ENCODE assay signal across 26 mouse cellular contexts in genomic region chr16:19972736-19973350, GRCm38 (mm10). TPM values are rescaled to one million over a fixed set of nuclear protein-coding genes. Genes with fewer than 3 reads are reported as not detected.
DNase-seq lines count a peak whose midpoint lies in the region; ATAC-seq lines count a peak whose summit lies in the region.
"Had no signal": no experiment of that assay in that cellular context is flagged by ENCODE, and none has a peak within 500 bp of the region (broad histone marks: within the 10 kb centered on the region; RNA-seq: fewer than 3 reads in every experiment).

No protein-coding gene starts in this region.

- no peaks in the 10 kb centered on the region for H3K4me1 ChIP-seq in heart, embryonic 11.5 days (ENCODE audit: control insufficient read depth, insufficient read depth, low read length)
- no peaks in the 10 kb centered on the region for H3K4me1 ChIP-seq in midbrain, embryonic 13.5 days (replicated peaks)
- H3K4me1 ChIP-seq: embryonic facial prominence, embryonic 12.5 days; heart, embryonic 15.5 days had no signal

- no peak overlapping the region for H3K9ac ChIP-seq in heart, embryonic 11.5 days (ENCODE audit: low read depth, low read length)
- H3K9ac ChIP-seq in midbrain, embryonic 13.5 days (replicated peaks) = no peak overlapping the region
- H3K9ac ChIP-seq: embryonic facial prominence, embryonic 12.5 days; heart, embryonic 15.5 days; liver, embryonic 13.5 days had no signal

- H3K27ac ChIP-seq in heart, embryonic 11.5 days (ENCODE audit: low read depth, low read length) = no peak overlapping the region
- no peak overlapping the region for H3K27ac ChIP-seq in midbrain, embryonic 13.5 days
- H3K27ac ChIP-seq: embryonic facial prominence, embryonic 12.5 days; heart, embryonic 15.5 days; liver, embryonic 13.5 days had no signal

- no peak overlapping the region for H3K4me2 ChIP-seq in heart, embryonic 11.5 days
- H3K4me2 ChIP-seq in midbrain, embryonic 13.5 days (replicated peaks) = no peak overlapping the region
- H3K4me2 ChIP-seq: embryonic facial prominence, embryonic 12.5 days; heart, embryonic 15.5 days; liver, embryonic 13.5 days had no signal

- no peaks in the 10 kb centered on the region for H3K9me3 ChIP-seq in heart, embryonic 11.5 days (replicated peaks; ENCODE audit: control insufficient read depth, low read length)
- no peaks in the 10 kb centered on the region for H3K9me3 ChIP-seq in midbrain, embryonic 13.5 days
- H3K9me3 ChIP-seq: embryonic facial prominence, embryonic 12.5 days; heart, embryonic 15.5 days; liver, embryonic 13.5 days had no signal

- no peak for ATAC-seq in heart, embryonic 11.5 days (replicated peaks; ENCODE audit: insufficient number of reproducible peaks, low FRiP score, low TSS enrichment)
- 0 out of 2 replicates have a peak, but pooled peaks have one; percentile 7 for ATAC-seq in common myeloid progenitor, adult 5-6 weeks (replicated peaks; ENCODE audit: low read depth, poor library complexity, severe bottlenecking)
- ATAC-seq in midbrain, embryonic 13.5 days = no peak
- ATAC-seq: forebrain, embryonic 14.5 days; hindbrain, embryonic 16.5 days had no signal

- H3K27me3 ChIP-seq in heart, embryonic 11.5 days (ENCODE audit: control insufficient read depth, insufficient read depth, low read length) = no peaks in the 10 kb centered on the region
- H3K27me3 ChIP-seq in midbrain, embryonic 13.5 days = no peaks in the 10 kb centered on the region
- H3K27me3 ChIP-seq: embryonic facial prominence, embryonic 12.5 days; heart, embryonic 15.5 days; liver, embryonic 13.5 days had no signal

- no peaks in the 10 kb centered on the region for H3K36me3 ChIP-seq in heart, embryonic 11.5 days (ENCODE audit: control insufficient read depth, insufficient read depth, low read length)
- H3K36me3 ChIP-seq in midbrain, embryonic 13.5 days = no peaks in the 10 kb centered on the region
- H3K36me3 ChIP-seq: embryonic facial prominence, embryonic 12.5 days; liver, embryonic 13.5 days had no signal

- DNase-seq in heart, adult 11 months = peak; percentile 60
- DNase-seq in layer of hippocampus, adult 9-11 months = peak; percentile 53
- DNase-seq in layer of hippocampus, postnatal 25 days (ENCODE audit: extremely low spot score in 1 of 2, low spot score in 1 of 2) = no peak
- DNase-seq in 416B (ENCODE audit: low read depth) = peak; percentile 21
- no peak for DNase-seq in cerebellum, adult 9-10 months
- DNase-seq: adrenal gland, postnatal 36 days; cerebellum, adult 8-10 months; cerebellum, postnatal 36 days; embryo, embryonic 11 days; gastrocnemius, postnatal 25 days; kidney, postnatal 10 days; layer of hippocampus, postnatal 36 days; left cerebral cortex, postnatal 4 days; liver, embryonic 13.5 days; lung, adult 2 months; lung, postnatal 14 days; midbrain, embryonic 14.5 days; retina, postnatal 1 day; right cerebral cortex, postnatal 14 days had no signal

- H3K4me3 ChIP-seq in heart, embryonic 11.5 days (ENCODE audit: low read depth, low read length) = no peak overlapping the region
- no peak overlapping the region for H3K4me3 ChIP-seq in midbrain, embryonic 13.5 days (replicated peaks)
- H3K4me3 ChIP-seq: embryonic facial prominence, embryonic 12.5 days; heart, embryonic 15.5 days; liver, embryonic 13.5 days had no signal

RNA-seq across cellular contexts. Expression of gene Klhl6, which starts 10.0 kb away (rescaled TPM):
- polyA plus RNA-seq in heart, embryonic 11.5 days (2014; fragmentation: Nextera tagmentation; extraction: Ambion mirVana) = 29.2 and 35.4 TPM in 2 replicates
- 1 to 10 TPM; 1.3 to 1.6 TPM for total RNA-seq in layer of hippocampus, postnatal 25 days (2021)
- total RNA-seq in common myeloid progenitor, adult 5-6 weeks (2017) = 115 and 129 TPM in 2 replicates
- polyA plus RNA-seq in midbrain, embryonic 13.5 days (2015; fragmentation: Nextera tagmentation; extraction: Ambion mirVana) = 4.8 and 5.3 TPM in 2 replicates

Comparison
In these comparisons a context has a peak if more than half of its experiments do, and no peak if none do; other contexts are left out.
1. DNase-seq: peak in heart, adult 11 months (single experiment), layer of hippocampus, adult 9-11 months (single experiment) and 416B (single experiment); none in layer of hippocampus, postnatal 25 days (0 of 2) and cerebellum, adult 9-10 months (single experiment).
2. RNA of gene Klhl6, which starts 10.0 kb away (total RNA-seq): 115 to 129 TPM in common myeloid progenitor, adult 5-6 weeks; 1.3 to 1.6 TPM in layer of hippocampus, postnatal 25 days; every median in the first group is over 10 times any median in the second.